Mouse (Mus musculus) ZHBTc4 (cell line): ENCODE measurements around the gene Tdg.
A peak's percentile ranks its signal among the peaks of the same experiment; 100 is the strongest.

Experiments
- DNase-seq: peaks from one replicate; pipeline ENCODE4 v3.0.0-alpha.2; 2011; ENCODE audit warnings: low read depth, low spot score

Gene Tdg

DNA sequence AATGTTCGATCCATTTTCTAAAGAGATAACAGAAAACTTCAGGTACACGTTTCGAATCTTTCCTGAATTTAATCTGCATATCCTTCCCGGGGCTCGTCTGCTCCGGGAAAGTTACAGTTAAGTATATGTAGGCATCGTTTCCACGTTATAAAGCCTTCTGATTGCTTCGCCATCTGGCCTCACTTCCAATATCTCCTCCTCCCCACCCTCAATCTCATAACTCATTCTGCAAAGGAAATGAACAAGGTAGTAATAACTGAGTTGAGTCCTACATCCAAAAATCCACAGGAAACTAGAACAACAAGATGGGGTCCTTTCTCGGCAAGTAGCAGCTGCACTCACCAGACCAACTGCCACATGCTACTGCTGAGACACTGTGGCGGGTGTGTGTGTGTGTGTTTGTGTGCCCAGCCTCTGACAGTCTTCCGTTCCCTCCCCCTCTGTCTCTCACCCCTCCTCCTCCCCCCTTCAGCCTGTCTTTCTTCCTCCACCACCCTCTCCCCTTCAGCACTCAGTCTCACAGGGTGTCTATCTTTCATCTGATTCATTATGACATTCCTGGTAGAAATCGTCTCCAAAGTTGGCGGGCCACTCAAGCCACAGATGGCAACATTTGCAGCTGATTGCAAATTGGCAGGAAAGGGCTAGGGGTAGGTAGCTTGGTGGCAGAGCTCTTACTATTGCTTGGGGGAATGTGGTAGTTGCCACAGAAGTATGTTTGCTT lies 32.8 kb downstream of the Tdg start:
- DNase-seq, result no peak

DNA sequence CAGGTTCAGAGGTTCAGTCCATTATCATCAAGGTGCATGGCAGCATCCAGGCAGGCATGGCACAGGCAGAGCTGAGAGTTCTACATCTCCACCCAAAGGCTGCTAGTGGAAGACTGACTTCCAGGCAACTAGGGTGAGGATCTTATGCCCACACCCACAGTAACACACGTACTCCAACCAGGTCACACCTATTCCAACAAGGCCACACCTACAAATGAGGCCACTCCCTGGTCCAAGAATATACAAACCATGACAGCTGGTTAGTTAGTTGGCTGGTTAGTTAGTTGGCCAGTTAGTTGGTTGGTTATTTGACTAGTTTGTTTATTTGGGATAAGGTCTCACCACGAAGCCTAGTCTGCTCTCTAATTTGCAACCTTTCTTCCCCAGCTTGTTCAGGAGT lies 33.7 kb downstream of the Tdg start:
- no peak for DNase-seq

DNA sequence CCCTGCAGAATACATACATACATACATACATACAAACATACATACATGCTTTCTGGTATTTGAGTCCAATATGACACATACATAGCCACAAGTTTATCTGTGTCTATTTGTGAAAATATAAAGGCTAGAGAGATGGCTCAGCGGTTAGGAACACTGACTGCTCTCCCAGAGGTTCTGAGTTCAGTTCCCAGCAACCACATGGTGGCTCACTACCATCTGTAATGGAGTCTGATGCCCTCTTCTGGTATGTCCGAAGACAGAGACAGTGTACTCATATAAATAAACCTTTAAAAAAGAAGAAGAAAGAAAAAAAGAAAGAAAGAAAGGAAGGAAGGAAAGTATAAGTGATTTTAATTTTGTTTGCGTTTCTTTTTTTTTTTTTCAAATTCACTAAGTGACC lies 36.3 kb downstream of the Tdg start:
- no peak for DNase-seq

DNA sequence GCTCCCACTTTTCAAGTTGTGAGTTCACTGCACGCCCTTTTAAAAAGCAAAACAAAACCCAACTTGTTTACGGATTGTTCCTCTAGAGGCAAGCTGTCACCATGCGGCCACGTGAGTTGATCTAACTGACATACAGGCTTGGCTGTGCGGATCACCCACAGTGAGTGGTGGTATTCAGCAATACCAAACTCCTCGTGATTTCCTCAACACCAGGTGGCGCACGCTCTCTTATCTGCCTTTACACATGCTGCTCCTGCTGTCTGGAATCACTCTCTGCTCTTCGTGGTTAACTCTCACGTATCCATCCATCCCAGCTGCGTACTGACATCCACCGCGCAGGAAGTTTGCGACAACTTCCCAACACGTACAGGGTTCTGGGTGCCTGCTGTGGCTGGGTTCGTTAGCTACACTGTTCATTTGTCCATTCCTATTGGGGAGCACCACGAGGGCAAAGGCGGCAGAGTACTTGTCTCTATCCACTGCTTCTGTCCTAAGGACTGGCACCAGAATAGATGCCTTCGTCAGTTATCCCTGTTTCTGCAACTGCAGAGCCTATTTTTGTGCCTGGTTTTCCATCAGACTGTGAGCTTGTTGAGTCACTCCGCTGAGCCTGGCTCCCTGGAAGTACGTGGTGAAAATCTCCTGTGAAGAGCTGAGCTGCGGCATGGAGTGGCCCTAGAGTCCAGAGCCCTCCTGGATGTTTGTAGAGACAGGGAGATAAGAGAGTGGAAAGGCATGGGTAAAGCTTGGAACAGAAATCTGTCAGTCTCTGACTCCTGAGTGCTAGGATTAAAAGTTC lies 37.0 kb downstream of the Tdg start:
- DNase-seq, result peak; percentile 95

DNA sequence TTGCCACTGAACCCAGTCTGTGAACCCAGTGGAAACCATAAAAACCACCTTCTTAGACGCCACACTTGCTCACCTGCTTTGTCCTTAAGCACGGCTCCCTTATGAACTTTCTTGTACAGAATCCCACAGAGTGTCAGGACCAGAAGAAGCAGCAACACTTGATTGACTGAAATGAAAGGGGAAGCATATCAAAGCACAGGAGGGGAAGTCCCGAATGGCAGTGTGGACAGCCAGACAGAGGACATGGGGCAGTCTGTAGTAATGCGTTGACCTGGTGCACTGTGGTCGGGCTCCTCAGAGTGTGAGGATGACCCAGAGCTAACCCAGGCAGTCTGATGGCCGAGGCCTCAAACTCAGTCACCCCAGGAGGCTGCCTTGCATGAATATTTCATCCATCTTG lies 40.6 kb downstream of the Tdg start:
- DNase-seq, result no peak

DNA sequence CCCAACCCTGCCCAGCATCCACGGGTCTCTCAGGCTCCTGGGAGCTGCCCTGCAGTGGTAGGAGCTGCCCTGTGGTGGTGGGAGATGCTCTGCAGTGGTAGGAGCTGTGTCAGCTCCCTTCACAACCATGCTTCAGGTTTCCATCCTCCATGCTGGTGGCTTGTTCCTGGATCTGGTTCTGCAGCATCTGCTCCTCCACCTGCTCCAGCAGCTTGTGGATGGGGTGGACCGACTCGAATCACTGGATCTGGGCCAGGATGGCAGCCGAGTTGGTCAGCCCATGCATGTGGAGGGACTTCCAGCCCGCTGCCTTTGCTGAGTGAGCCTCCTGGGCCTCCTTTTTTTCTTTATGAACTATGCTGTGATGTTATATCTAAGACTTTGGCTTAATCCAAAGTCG lies 47.3 kb downstream of the Tdg start:
- DNase-seq, result no peak

DNA sequence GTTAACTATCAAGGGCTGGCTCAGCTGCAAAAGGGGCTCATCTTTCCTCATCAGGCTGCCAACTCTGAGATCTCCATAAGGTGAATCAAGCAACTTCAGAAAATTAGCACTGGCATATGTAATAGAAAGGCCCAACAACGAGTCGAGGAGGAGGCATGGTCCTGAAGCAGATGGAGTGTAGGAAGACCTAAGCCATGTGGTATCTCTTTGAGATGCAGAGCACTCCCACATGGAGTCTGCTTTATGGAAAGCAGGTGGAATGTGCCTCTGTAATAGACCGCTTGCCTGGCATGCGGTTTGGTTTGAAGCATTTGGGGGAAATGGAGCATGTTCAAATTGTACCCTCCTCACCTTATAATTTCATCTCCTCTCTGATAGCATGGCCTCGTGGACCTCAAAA lies 51.1 kb downstream of the Tdg start:
- DNase-seq, result no peak

DNA sequence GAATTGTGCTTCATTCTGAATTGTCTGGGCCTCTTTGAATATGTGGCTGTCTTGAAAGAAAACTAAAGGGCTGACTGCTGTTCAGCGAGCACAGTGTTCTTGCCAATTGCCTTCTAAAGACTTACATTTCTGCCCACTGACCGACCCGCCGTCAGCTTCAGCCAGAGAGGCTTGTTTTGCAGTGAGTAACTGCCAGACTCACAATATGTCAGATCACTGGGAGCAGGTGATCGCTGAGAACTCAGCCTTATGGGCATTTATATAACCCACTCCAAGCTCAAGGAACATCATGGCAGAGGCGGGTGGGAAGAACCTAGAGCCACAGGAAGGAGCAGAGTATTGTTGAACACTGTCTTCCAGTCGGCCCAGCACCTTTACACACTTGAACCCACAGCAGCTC lies 52.0 kb downstream of the Tdg start:
- no peak for DNase-seq

DNA sequence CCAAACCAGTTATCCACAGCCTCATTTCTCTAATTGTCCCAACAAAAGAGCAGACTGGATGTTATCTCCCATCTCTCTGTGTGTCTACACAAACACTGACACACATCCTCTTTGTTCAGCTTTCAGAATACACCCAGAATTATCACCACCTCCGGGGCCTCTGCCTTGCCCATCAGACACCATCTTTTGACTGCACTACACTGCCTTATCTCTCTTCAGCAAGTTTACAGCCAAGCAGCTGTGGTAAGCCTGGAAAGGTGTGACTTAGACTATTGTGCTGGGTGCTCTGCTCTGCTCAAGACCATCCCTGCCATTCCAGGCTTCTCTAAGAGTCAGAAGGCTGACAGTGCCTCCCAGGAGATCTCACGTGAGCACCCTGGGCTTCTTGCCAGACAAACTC lies 55.8 kb downstream of the Tdg start:
- no peak for DNase-seq

DNA sequence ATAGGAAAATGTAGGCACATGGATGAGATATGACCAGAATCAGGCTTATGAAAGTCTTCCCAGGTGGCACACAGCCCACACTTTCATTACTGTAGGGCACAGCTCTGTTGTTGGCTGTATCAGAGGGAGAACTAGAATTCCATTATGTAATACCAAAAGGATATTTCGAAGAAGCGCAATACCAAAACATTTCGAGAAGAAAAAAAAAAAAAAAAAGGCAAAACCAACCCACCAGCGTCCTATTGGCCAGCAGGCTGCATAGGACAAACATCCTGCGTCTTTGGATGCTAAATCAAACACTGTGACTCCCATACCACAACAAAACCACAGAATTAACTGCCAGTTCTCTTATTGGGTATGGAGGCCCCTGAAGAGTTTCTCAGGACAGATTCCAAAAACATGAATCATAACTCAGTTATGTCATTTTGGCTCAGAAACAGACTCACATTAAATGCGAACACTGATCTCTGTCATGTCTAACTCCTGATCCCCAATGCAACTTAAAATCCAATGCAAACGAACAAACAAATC lies 60.1 kb downstream of the Tdg start:
- no peak for DNase-seq

DNA sequence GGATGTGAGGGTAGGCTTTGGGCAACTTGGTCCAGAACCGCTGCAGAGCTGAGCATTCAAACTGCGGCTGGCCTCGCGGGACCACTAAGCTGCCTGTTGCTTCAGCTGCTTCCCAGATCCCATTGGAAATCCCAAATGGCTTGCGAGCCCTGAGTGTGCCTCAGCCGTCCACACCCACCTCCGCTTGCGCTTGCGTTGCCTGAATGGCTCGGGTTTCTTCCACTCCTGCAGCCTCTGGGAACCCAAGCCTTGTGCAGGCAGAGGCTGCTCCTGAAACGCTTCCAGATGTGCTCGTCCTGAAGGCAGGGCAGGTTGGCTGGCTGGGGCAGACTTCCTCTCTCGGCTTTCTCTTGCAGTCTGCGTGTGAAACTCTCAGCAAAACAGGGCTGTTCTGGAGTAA lies 60.9 kb downstream of the Tdg start, which contains the start of gene Glt8d2:
Gene Glt8d2, minus strand, starts transcription at position 157 of the 400 bp plus-strand sequence.
- DNase-seq, result peak; percentile 78

DNA sequence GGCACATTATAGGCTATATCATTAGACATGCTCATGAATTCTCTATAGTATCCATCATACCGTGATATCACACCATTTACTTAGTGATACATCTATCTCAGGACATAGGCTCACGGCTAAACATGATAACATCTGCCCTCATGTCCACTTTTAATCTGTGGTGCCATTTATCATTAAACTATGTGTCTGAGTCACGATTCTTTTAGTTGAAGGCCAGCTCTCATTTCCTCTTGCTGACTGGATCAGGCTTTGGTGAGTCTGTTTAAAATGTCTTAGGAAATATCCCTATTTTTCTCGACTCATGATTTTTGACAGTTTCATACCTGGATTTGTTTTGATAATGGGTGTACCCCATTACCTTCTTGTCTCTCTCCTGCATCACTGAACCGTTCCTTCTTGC lies 66.3 kb downstream of the Tdg start, which contains the start of gene Hcfc2:
Gene Hcfc2, plus strand, starts transcription at position 205 of the 400 bp plus-strand sequence.
- no peak for DNase-seq

DNA sequence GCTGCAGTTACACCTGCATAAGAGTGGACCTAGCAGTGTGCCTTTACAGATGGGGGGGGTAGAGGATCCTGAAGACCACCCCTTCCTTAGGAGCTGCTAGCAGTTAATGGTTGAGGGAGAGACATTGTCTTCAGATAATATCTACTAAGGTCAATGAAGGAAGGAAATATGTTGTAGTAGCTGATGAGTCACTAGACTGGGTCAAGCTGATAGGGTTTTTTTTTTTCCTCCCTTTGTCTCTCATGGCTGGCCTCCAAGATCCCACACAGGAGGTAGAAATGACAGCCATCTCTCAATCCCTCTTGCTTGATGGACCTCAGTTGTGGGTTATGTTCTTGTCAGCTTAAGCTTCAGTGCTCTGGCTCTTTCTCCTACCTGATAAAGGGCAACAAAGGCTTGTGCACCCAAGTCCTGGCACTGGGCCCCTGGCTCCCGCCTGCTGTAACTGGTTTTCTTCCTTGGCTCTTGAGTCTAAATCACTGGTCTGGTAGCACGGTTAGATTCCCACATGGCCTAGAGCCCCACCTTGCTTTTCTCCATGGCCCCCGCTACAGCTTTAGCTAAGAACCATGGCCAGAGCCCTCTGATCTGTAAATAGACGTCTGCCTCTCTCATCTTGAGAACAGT lies 66.9 kb downstream of the Tdg start:
- no peak for DNase-seq

DNA sequence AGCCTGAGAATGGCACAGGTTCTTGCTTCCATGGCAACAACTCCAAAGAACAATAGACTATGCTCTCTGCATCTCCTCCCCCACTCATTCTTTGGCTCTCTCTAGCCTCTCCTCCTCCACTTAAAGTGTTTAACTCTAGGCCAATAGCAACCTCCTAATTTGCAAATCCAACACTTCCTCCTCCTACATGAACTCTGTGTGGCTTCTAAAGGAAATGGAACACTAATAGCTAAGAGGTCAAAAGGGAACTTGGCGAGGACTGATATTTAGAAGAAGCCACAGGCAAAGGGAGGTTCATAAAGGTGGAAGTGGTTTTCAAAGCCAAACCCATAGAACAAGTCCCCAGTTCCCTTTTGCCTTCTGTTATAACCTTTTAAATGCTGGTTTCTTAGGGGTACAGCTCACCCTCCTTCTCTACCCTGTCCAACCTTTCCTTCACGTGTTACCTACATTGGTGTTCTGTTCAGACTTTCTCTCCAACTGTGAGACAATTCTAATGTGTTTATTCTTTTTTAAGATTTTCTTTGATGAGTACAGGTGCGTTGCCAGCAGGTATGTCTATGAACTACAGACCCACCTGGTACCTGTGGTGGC lies 67.8 kb downstream of the Tdg start:
- peak; percentile 59 for DNase-seq

DNA sequence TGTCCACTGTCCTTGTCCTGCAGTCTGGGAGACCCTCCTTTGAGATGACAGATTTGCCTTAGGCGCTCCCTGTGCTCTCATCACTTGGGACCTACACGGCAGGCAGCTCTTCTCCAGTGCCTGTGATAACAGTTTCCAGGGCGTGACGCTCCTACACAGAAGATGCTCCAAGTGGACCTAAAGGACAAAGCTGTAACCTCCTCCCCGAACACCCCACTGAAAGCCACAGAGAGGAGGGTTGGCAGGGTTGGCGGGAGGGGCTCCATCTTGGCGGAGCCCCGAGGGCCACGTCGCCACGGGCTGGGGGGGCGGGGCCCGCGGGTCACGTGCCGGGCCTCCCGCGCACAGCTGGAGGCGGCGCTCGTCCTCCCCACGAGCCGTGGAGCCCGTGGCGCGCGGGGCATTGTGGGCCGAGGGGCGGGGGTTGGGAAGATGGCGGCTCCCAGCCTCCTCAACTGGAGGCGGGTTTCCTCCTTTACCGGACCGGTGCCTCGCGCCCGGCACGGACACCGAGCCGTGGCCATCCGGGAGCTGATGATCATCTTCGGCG lies 69.2 kb downstream of the Tdg start:
- DNase-seq, result peak; percentile 92

DNA sequence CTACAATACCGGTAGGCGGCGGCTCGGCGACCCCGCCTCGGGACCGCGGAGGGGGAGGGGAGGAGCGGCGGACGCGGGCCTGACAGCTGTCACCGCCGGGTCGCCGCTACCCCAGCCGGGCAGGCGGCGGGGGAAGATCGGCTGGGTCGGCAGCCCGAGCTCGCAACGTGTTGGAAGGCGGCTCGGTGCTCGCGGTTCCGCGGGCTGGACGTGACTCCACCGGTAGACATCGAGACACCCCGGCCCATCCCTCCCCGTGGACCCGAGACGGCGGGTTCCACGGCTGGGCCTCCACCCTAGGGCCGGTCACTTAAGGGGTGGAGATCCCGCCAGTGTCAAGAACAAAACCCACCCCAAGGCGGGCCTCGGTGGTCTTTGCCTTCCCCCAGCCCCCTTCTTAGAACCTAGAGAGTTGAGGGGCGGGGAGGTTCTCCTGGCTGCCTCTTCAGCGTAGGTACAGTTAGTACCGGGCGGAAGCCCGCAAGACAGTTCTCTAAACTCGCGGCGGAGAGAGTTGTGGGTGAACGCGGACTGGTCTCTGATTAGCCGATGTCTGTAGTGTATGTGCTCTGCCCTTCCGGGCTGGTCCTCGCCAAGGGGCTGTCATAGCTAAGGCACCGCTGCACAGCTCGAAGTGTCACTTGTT lies 69.8 kb downstream of the Tdg start:
- DNase-seq, result peak; percentile 40
